Mouse (Mus musculus): Measurements from ENCODE around the gene Gm3755. TPM values are rescaled to one million over a fixed set of nuclear protein-coding genes. Genes with fewer than 3 reads are reported as not detected.
"Not testable (repeated sequence)": the region's sequence is repeated elsewhere in the genome, so short reads cannot be mapped to it uniquely, and the experiment has no call there.

The Gm3755 gene
- total RNA-seq (2018; cell fraction: chromatin; rRNA removed) = not detected
- total RNA-seq (2018; cell fraction: cytosol; rRNA removed) = not detected
- not detected for total RNA-seq (2018; cell fraction: nucleus; rRNA removed)
- polyA plus RNA-seq (2018) = not detected in 3 replicates

- H3K36me3 ChIP-seq (ENCODE audit: inconsistent target); H3K27ac ChIP-seq; H3K79me2 ChIP-seq (ENCODE audit: inconsistent target); H3K4me3 ChIP-seq (ENCODE audit: inconsistent target): not testable (repeated sequence)
- WGBS (ENCODE audit: missing documents) = no CpG with 5 or more reads among the region's 2 CpGs
Measured at GRCm38 (mm10) chr14:7450817-7451216, at the start of gene Gm3755. Gm3755 (minus strand) TSS chr14:7450917.

- not testable (repeated sequence) for H3K27ac ChIP-seq; H3K36me3 ChIP-seq (ENCODE audit: inconsistent target); H3K79me2 ChIP-seq (ENCODE audit: inconsistent target); H3K4me3 ChIP-seq (ENCODE audit: inconsistent target)
- no CpG with 5 or more reads among the region's 18 CpGs for WGBS (ENCODE audit: missing documents)
Measured at GRCm38 (mm10) chr14:7488731-7489130, 38.0 kb upstream of the Gm3755 start.

GRCm38 (mm10) chr14:7483662-7484061 lies 32.9 kb upstream of the Gm3755 start, which contains the start of gene Gm3752:
Gm3752 (minus strand) TSS chr14:7483762.
- H3K79me2 ChIP-seq (ENCODE audit: inconsistent target); H3K4me3 ChIP-seq (ENCODE audit: inconsistent target); H3K27ac ChIP-seq; H3K36me3 ChIP-seq (ENCODE audit: inconsistent target): not testable (repeated sequence)
- no CpG with 5 or more reads among the region's 3 CpGs for WGBS (ENCODE audit: missing documents)

GRCm38 (mm10) chr14:7422496-7422895 lies 28.2 kb downstream of the Gm3755 start:
- H3K27ac ChIP-seq; H3K79me2 ChIP-seq (ENCODE audit: inconsistent target); H3K4me3 ChIP-seq (ENCODE audit: inconsistent target); H3K36me3 ChIP-seq (ENCODE audit: inconsistent target): not testable (repeated sequence)
- WGBS (ENCODE audit: missing documents) = 93% methylated on average over 2 of the region's 2 CpGs

Other genes with a start within 250 kb of the Gm3755 start
- gene Gm3727, start 186.2 kb downstream of the Gm3755 start, polyA plus RNA-seq (2018) = not detected in 3 replicates
- not detected in 3 replicates for gene Gm3739, start 135.9 kb downstream of the Gm3755 start, polyA plus RNA-seq (2018)
- not detected in 3 replicates for gene Gm5797, start 118.5 kb downstream of the Gm3755 start, polyA plus RNA-seq (2018)
- gene Gm8374, start 85.8 kb downstream of the Gm3755 start, polyA plus RNA-seq (2018) = not detected in 3 replicates
- gene Gm3752, start 32.8 kb upstream of the Gm3755 start, polyA plus RNA-seq (2018) = not detected in 3 replicates
- gene Gm3558, start 117.6 kb upstream of the Gm3755 start, polyA plus RNA-seq (2018) = not detected in 3 replicates
- gene Gm10338, start 144.7 kb upstream of the Gm3755 start, polyA plus RNA-seq (2018) = not detected in 3 replicates
- not detected in 3 replicates for gene Gm10128, start 193.1 kb upstream of the Gm3755 start, polyA plus RNA-seq (2018)